Mouse (Mus musculus) bone marrow macrophage, adult 2 months (primary cell): ENCODE results near the gene Senp1. TPM values are rescaled to one million over a fixed set of nuclear protein-coding genes. Genes with fewer than 3 reads are reported as not detected.

Experiments used
- H3K27ac ChIP-seq: 2 replicates; pipeline ENCODE4 v1.5.1; 2012; ENCODE audit warnings: low read depth, low read length; ENCODE audit not compliant: insufficient read depth
- H3K4me1 ChIP-seq: 2 replicates; pipeline ENCODE4 v1.6.1; 2012; ENCODE audit warnings: low read length; ENCODE audit not compliant: control insufficient read depth, insufficient read depth
- H3K4me3 ChIP-seq: 2 replicates; pipeline ENCODE4 v1.5.1; 2012; ENCODE audit warnings: mild to moderate bottlenecking, low read length, moderate library complexity; ENCODE audit not compliant: insufficient read depth
- CTCF ChIP-seq: IDR thresholded peaks from 2 replicates; pipeline ENCODE4 v1.5.1; 2012; ENCODE audit warnings: low read depth, mild to moderate bottlenecking, low read length, moderate library complexity
- POLR2A ChIP-seq: IDR thresholded peaks from 2 replicates; pipeline ENCODE4 v1.6.1; 2012; ENCODE audit warnings: mild to moderate bottlenecking, low read depth, low read length, borderline replicate concordance
- polyA plus RNA-seq: library from polyadenylated mRNA; stranded (reverse); fragments of >200 nt; gene quantifications from 2 replicates; pipeline ENCODE4 v1.2.4, GENCODE M21; 2012; ENCODE audit not compliant: missing spikeins, insufficient read depth, insufficient read length

The Senp1 gene
- polyA plus RNA-seq, 1 experiment: 18.7 TPM

DNA sequence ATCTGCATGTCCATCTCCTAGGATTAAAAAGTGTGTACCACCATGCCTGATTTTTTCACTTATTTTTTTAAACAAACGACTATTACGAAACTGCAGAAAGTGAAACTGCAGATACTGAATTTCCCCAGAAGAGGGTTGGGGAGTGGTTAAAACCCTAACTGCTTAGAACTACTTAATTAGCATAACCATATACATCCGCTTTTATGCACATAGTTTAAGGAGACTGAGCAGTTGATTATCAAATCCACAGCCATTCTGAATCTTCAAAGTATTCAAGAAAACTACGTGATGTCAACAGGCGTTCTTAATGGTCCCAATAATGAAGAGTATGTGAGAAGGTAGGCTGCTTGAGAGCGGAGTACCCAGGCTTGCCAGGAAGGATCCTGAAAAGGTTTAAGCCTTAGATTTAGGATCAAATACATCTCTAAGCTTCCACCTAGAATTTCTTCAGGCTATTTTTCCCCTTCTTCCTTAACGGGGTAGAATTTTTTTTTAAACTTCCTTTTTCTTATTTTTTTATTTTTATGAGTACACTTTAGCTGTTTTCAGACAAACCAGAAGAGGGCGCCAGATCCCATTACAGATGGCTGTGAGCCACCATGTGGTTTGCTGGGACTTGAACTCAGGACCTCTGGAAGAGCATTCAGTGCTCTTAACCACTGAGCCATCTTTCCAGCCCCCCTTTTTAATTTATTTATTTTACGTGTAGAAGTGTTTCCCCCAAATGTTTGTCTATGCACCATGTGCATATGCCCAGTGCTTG, 3.9 kb downstream of the Senp1 start:
- H3K4me3 ChIP-seq: peak overlapping the region; percentile 51
- no peak for TF ChIP-seq POLR2A
- TF ChIP-seq CTCF: peak; percentile 64
- peak overlapping the region; percentile 92 for H3K27ac ChIP-seq
- H3K4me1 ChIP-seq: peaks cover 8% of the 10 kb centered on the region

DNA sequence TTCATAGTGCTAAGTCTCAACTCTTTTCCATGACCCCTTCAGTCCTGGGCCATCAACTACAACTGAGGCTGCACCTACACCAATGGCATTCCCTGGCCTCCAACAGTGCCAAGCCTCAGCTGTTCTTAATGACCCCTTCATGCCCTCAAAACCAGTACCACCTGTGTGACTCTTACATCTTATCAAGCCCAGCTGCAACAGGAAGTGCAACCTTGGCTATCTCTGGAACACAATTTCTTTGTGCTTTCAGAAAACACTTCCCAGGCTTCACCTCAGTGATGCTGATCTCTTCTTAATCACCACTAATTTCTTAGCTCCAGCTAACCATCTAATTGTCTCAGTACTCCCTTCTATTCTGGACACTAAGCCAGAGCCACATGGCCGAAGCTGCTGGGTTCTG, 4.7 kb downstream of the Senp1 start:
- Histone ChIP-seq H3K27ac (peak overlapping the region; percentile 74), H3K4me3 (peak overlapping the region; percentile 40)
- TF ChIP-seq POLR2A (no peak), CTCF (no peak)

DNA sequence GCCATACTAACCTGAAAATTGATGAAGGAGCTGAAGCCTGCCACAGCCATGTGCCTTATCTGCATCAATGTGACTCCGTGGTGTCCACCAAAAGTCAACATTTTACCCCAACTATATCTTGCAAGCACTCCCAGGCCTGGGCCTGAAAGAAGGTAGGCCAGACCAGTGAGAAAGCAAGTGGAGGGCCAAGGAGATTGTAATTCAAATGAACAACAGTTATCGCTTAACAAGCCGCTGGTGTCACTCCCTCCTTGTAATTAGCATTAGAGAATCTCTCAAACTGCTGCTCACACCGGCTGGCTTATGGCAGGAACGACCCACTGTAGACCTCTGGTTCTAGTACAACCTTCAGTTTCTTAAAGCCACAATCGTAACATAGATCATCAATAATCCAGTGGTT, 16.6 kb downstream of the Senp1 start:
- Histone ChIP-seq H3K27ac (no peak overlapping the region), H3K4me1 (peaks cover 3% of the 10 kb centered on the region), H3K4me3 (no peak overlapping the region)
- TF ChIP-seq POLR2A: no peak
- TF ChIP-seq CTCF: no peak

More for the DNA sequence above, 4.7 kb downstream of the Senp1 start:
- H3K4me1 ChIP-seq: peaks cover 8% of the 10 kb centered on the region

DNA sequence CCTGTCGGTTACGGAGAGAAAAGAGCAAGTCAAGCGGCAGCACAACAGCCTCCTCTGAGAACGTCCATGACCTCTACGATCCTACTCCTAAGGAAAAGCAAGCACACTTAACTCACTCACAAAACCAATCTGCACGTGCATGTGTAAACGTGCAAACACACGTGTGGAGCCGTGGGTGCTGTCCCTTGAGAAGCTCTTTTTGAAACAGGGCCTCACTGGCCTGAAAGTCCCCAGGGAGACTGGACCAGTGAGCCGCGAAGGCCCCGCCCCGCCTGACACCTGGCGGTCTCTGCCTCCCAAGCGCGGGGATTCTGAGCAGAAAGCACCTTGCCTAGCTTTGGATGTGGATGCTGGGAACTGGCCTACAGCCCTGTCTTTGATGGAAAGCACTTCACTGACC, 18.5 kb downstream of the Senp1 start:
- Histone ChIP-seq H3K4me1 (peaks cover 3% of the 10 kb centered on the region), H3K27ac (no peak overlapping the region), H3K4me3 (no peak overlapping the region)
- TF ChIP-seq POLR2A (no peak), CTCF (no peak)

DNA sequence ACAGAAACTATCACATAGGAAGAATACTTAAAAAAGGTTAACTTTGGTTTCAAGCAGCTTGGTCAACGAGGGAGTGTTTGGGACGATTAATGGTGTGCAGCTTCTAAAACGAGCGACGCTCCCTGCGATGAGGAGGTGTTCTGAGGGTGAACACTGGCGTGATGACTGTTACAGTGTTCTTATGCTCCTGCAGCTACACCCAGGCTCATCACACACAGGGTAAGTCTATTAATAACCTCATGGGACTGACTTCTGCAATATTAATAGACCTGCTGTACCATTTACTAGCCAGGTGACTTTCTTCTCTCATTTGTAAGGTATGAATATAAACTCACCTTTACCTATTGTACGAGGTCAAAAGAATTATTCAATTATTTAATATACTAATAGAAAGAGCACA, 19.0 kb downstream of the Senp1 start:
- peaks cover 3% of the 10 kb centered on the region for H3K4me1 ChIP-seq
- no peak overlapping the region for H3K27ac ChIP-seq
- no peak overlapping the region for H3K4me3 ChIP-seq
- no peak for TF ChIP-seq CTCF
- TF ChIP-seq POLR2A: no peak

DNA sequence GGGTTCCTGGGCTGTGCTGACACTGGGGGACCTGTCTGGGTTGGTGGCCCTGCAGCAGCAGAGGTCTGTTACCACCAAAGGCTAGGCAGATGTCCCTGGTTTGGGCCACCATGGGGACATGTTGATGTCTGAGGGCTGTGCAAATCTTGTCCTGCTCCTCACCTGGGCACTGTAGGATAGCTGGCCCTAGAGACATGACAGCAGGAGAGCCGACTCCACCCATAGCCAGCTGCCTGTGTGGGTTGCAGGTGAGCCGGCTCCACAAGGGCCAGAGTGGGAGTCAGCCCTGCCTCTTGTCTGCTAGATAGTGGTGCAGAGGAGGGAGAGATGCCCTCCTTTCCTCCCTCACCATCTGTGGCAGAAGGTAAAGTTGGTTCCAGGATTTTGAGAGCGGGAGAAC, 23.2 kb downstream of the Senp1 start:
- peaks cover 3% of the 10 kb centered on the region for H3K4me1 ChIP-seq
- H3K4me3 ChIP-seq: no peak overlapping the region
- TF ChIP-seq POLR2A (no peak), CTCF (no peak)
- no peak overlapping the region for H3K27ac ChIP-seq

DNA sequence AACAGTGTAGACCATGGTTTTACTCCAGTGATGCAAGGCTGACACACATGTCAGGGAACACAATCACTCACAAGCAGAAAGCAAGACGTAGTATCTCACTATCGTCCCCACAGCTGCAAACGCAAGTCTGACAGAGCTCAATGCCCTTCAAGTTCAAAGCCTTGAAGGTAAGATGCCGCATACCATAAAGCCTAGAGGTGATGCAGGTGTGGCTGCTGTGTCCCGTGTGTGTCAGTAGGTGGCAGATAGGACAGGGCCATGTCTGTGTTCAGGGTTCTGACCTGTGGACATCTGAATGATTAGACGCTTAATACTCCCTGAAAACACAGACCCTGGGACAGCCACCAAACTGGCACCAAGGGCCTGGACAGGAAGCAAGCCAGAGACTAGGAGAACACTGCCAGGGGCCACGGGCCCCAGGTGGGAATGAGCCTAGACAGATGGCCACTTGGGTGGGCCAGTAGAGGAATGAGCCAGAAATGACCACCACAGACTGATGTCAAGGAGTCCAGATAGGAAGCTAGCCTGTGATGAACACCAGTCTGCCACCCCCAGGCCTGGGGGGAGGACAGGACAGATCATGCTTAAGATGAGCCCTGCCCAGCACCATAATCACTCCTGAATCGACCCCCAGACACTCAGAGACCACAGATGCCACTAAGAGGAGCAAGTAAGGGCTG, 23.8 kb downstream of the Senp1 start:
- Histone ChIP-seq H3K4me3 (no peak overlapping the region), H3K4me1 (peaks cover 3% of the 10 kb centered on the region), H3K27ac (no peak overlapping the region)
- TF ChIP-seq CTCF: no peak
- TF ChIP-seq POLR2A: no peak

DNA sequence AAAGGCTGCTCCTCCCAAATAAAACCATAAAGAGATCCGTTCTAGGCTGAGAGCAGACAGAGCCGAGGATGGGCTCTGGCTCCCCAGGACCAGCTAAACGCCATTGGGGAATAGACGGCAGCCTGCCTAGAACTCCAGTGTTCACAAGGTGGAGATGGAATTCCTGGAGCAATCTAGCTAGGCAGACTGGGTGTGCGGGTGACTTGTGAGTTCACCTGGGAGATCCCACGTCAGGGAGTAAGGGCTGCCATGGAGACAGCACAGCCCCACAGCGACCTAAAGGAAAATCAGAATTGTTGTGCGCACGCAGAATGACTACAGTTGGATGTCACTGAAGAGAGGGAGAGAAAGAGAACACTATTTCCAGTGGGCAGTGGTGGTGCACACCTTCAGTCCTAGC, 25.0 kb downstream of the Senp1 start:
- Histone ChIP-seq H3K27ac (no peak overlapping the region), H3K4me3 (no peak overlapping the region)
- TF ChIP-seq POLR2A (no peak), CTCF (no peak)

DNA sequence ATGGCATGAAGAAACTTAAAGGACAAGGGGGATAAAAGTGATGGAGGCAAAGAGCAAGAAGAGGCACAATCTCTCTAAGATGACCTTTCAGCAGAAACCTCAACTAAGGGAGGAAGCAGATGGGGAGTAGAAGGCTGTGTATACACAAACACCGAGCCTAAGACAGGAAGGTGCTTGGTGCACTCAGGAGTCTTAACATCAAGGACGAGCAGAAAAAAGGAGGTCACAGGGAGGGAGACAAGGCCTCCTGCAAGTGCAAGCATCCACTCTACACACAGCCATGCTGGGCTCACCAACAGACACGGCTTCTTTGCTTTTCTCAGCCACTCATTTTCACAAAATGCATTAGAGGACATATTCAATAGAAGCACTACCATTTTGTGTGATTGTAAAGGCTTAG, 26.1 kb downstream of the Senp1 start:
- TF ChIP-seq CTCF (no peak), POLR2A (no peak)
- H3K27ac ChIP-seq: no peak overlapping the region
- no peak overlapping the region for H3K4me3 ChIP-seq
- H3K4me1 ChIP-seq: no peaks in the 10 kb centered on the region

More for the DNA sequence above, 25.0 kb downstream of the Senp1 start:
- H3K4me1 ChIP-seq: no peaks in the 10 kb centered on the region

DNA sequence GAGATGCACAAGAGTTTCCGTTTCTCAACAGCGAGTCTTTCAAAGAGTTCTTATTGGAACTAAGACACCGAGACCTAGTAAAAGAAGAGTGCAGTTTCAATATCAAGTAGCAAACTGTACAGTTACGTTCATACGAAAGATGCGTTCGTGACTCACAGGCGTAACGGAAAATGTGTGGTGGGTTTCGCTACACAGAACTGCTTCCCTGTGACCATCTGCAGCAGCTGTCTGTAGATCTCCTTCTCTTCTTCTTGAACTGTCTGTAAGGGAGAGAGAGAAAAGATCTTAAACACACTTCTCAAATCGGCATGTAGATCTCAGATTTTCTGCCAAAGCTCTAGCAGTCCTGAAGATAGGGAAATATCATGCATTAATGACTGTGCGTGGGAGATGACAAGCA, 26.9 kb downstream of the Senp1 start:
- no peak for TF ChIP-seq POLR2A
- TF ChIP-seq CTCF: no peak
- Histone ChIP-seq H3K4me3 (no peak overlapping the region), H3K4me1 (no peaks in the 10 kb centered on the region), H3K27ac (no peak overlapping the region)

DNA sequence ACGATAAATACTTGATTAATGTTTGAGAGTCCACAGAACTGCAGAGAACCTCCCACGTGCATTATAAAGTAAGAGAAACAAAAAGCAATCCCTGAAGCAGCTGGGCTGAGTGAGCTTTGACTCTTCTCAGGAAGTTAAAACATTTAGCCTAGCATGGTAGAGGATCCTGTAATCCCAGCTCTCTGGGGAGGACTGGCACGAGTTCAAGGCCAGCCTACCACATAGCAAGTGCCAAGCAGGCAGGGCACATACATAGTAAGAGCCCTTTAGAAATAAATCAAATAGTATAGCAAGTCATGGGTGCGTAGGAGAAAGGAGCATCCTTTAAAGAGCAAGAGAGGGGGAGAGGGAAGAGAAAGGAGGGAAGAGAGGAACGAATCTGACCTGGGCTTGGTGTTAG, 27.7 kb downstream of the Senp1 start:
- H3K27ac ChIP-seq: no peak overlapping the region
- H3K4me3 ChIP-seq: no peak overlapping the region
- no peak for TF ChIP-seq CTCF
- TF ChIP-seq POLR2A: no peak
- H3K4me1 ChIP-seq: no peaks in the 10 kb centered on the region
